ENCODE assay signal across 10 mouse cellular contexts in genomic region chr15:100421059-100421757, GRCm38 (mm10). TPM values are rescaled to one million over a fixed set of nuclear protein-coding genes. Genes with fewer than 3 reads are reported as not detected.
DNase-seq lines count a peak whose midpoint lies in the region; ATAC-seq and TF ChIP-seq lines count a peak whose summit lies in the region.
"Had no signal": no experiment of that assay in that cellular context is flagged by ENCODE, and none has a peak within 500 bp of the region (broad histone marks: within the 10 kb centered on the region; RNA-seq: fewer than 3 reads in every experiment).

No protein-coding gene starts in this region.

- no peak for TF ChIP-seq EP300 in heart, adult 2 months (IDR thresholded peaks at IDR 0.05; ENCODE audit: insufficient read depth, low read depth, low read length)
- no peak for TF ChIP-seq EP300 in liver, embryonic 14.5 days (IDR thresholded peaks at IDR 0.05; ENCODE audit: low read depth)

- H3K4me3 ChIP-seq in heart, adult 2 months: no peak overlapping the region; the same call in 1 of the 2 replicates
- no peak overlapping the region for H3K4me3 ChIP-seq in heart, embryonic 14.5 days (ENCODE audit: control insufficient read depth in 1 of 2, insufficient read depth in 1 of 2, low read depth in 1 of 2, low read length in 2 of 2)
- H3K4me3 ChIP-seq in liver, embryonic 14.5 days (ENCODE audit: insufficient read depth in 1 of 2, low read depth in 2 of 2, low read length in 2 of 2): peak overlapping the region; percentile 72 to 100

- peaks cover 6% of the 10 kb centered on the region for H3K79me2 ChIP-seq in heart, adult 2 months (replicated peaks; ENCODE audit: control insufficient read depth, insufficient read depth, low read length)

- no peak for TF ChIP-seq CTCF in heart, adult 2 months (IDR thresholded peaks at IDR 0.05)
- TF ChIP-seq CTCF in liver, embryonic 14.5 days (IDR thresholded peaks at IDR 0.05; ENCODE audit: low read depth): no peak

- DNase-seq in heart, adult 2 months: peak in 1 of 2 experiments; percentile 27
- no peak for DNase-seq in heart, postnatal 4 days
- DNase-seq in brain, adult 2 months (ENCODE audit: low read depth, low spot score): peak; percentile 54
- DNase-seq in liver, embryonic 14.5 days (ENCODE audit: low read depth in 3 of 3, low spot score in 3 of 3): no peak
- DNase-seq in ovary, postnatal 14 days (ENCODE audit: low spot score): no peak
- no peak for DNase-seq in embryo, embryonic 11 days
- DNase-seq in adrenal gland, adult 18-20 months (ENCODE audit: low spot score in 2 of 2): no peak

- ATAC-seq in heart, embryonic 14.5 days (ENCODE audit: insufficient number of reproducible peaks, insufficient read depth, low FRiP score, low read depth): no peak
- ATAC-seq in liver, embryonic 14.5 days (ENCODE audit: insufficient read depth): no peak

- peak overlapping the region; percentile 100 for H3K4me2 ChIP-seq in heart, embryonic 14.5 days (ENCODE audit: low read length)
- H3K4me2 ChIP-seq in liver, embryonic 14.5 days (ENCODE audit: low read depth): peak overlapping the region; percentile 100

- no peaks in the 10 kb centered on the region for H3K36me3 ChIP-seq in heart, adult 2 months (ENCODE audit: control insufficient read depth, insufficient read depth, low read length)
- no peaks in the 10 kb centered on the region for H3K36me3 ChIP-seq in heart, embryonic 14.5 days (ENCODE audit: control insufficient read depth, insufficient read depth, low read length)
- H3K36me3 ChIP-seq in liver, embryonic 14.5 days (replicated peaks; ENCODE audit: control insufficient read depth, insufficient read depth, low read depth): peaks cover 12% of the 10 kb centered on the region

- H3K4me1 ChIP-seq in heart, adult 2 months (ENCODE audit: control insufficient read depth, insufficient read depth, low read length): peaks cover 8% of the 10 kb centered on the region
- peaks cover 11 to 47% of the 10 kb centered on the region in 2 experiments for H3K4me1 ChIP-seq in heart, embryonic 14.5 days (ENCODE audit: control insufficient read depth in 2 of 2, insufficient read depth in 2 of 2, low read length in 2 of 2)
- H3K4me1 ChIP-seq in liver, embryonic 14.5 days (replicated peaks; ENCODE audit: control insufficient read depth in 2 of 2, insufficient read depth in 2 of 2, low read length in 1 of 2): peaks cover 45 to 52% of the 10 kb centered on the region in 2 experiments

- H3K9me3 ChIP-seq in heart, embryonic 14.5 days (ENCODE audit: control insufficient read depth, low read length): no peaks in the 10 kb centered on the region
- no peaks in the 10 kb centered on the region for H3K9me3 ChIP-seq in liver, embryonic 14.5 days (ENCODE audit: control insufficient read depth, low read length)

- peak overlapping the region; percentile 21; the same call in 1 of the 2 replicates for H3K27ac ChIP-seq in heart, adult 2 months
- H3K27ac ChIP-seq in heart, embryonic 14.5 days (replicated peaks in 1 of 2; ENCODE audit: control insufficient read depth in 1 of 2, insufficient read depth in 1 of 2, low read depth in 2 of 2, low read length in 2 of 2): no peak overlapping the region
- H3K27ac ChIP-seq in liver, embryonic 14.5 days: peak overlapping the region; percentile 97

- intact Hi-C loops in heart, adult 2 months (cut with DNase I): loop anchor here (5.0 kb wide), 1 partner anchor 36 kb away; no protein-coding TSS in a partner anchor

- 22% methylated on average over 8 of the region's 8 CpGs for WGBS in heart, adult 2 months
- 39% methylated on average over 8 of the region's 8 CpGs for WGBS in heart, embryonic 14.5 days
- 10% methylated on average over 8 of the region's 8 CpGs for WGBS in liver, embryonic 14.5 days (ENCODE audit: insufficient replicate concordance)

- H3K27me3 ChIP-seq in heart, adult 2 months (ENCODE audit: control insufficient read depth, insufficient read depth, low read length): no peaks in the 10 kb centered on the region; the same call in 1 of the 2 replicates
- H3K27me3 ChIP-seq in heart, embryonic 14.5 days (ENCODE audit: control insufficient read depth, insufficient read depth, low read length): peaks cover 19% of the 10 kb centered on the region; the same call in 1 of the 2 replicates
- peaks cover 12% of the 10 kb centered on the region for H3K27me3 ChIP-seq in liver, embryonic 14.5 days (ENCODE audit: control insufficient read depth, insufficient read depth, low read length)

- H3K9ac ChIP-seq in heart, adult 2 months (ENCODE audit: low read depth, low read length): peak overlapping the region; percentile 27; the same call in 1 of the 2 replicates
- H3K9ac ChIP-seq in heart, embryonic 14.5 days (ENCODE audit: low read length): peak overlapping the region; percentile 32; the same call in 1 of the 2 replicates
- peak overlapping the region; percentile 99 for H3K9ac ChIP-seq in liver, embryonic 14.5 days (replicated peaks)

- no peak for TF ChIP-seq POLR2A in heart, adult 2 months (IDR thresholded peaks at IDR 0.05; ENCODE audit: insufficient read depth, low read depth, low read length)

RNA-seq across cellular contexts. Expression of gene Gm5475, which starts 0.7 kb away (rescaled TPM):
- not detected for total RNA-seq in heart, adult 2 months (2021)
- polyA plus RNA-seq in heart, adult 2 months (2012; rRNA removed): not detected in 2 replicates
- not detected for total RNA-seq in heart, postnatal 4 days (2021)
- not detected in 2 replicates for polyA plus RNA-seq in heart, embryonic 14.5 days (2014; fragmentation: Nextera tagmentation; extraction: Ambion mirVana)
- polyA plus RNA-seq in liver, embryonic 14.5 days (2012; rRNA removed): 0.01 TPM in 1 of 2 replicates, not detected in the other
- 0.05 TPM in 1 of 2 replicates, not detected in the other for polyA plus RNA-seq in liver, embryonic 14.5 days (2014; fragmentation: Nextera tagmentation; extraction: Ambion mirVana)
- not detected for total RNA-seq in adrenal gland, adult 18-20 months (2021)
- total RNA-seq: ES-E14; layer of hippocampus, adult 18-20 months had no signal

RNA-seq across cellular contexts. Expression of gene Slc11a2, which starts 3.7 kb away (rescaled TPM):
- 10 to 100 TPM; 38.9 to 43.7 TPM for total RNA-seq in heart, adult 2 months (2021)
- polyA plus RNA-seq in heart, adult 2 months (2012; rRNA removed): 24.4 and 45.6 TPM in 2 replicates
- total RNA-seq in heart, postnatal 4 days (2021): 10 to 100 TPM; 40.4 to 43.9 TPM
- polyA plus RNA-seq in heart, embryonic 14.5 days (2014; fragmentation: Nextera tagmentation; extraction: Ambion mirVana): 12.7 and 14.1 TPM in 2 replicates
- 38.4 and 40.8 TPM in 2 replicates for polyA plus RNA-seq in liver, embryonic 14.5 days (2012; rRNA removed)
- 37.7 and 38.4 TPM in 2 replicates for polyA plus RNA-seq in liver, embryonic 14.5 days (2014; fragmentation: Nextera tagmentation; extraction: Ambion mirVana)
- 100 to 1,000 TPM; 110 to 132 TPM for total RNA-seq in adrenal gland, adult 18-20 months (2021)

RNA-seq across cellular contexts. Expression of gene Letmd1, which starts 47.6 kb away (rescaled TPM):
- total RNA-seq in heart, adult 2 months (2021): 10 to 100 TPM; 13.0 to 13.1 TPM
- polyA plus RNA-seq in heart, adult 2 months (2012; rRNA removed): 31.2 and 32.3 TPM in 2 replicates
- total RNA-seq in heart, postnatal 4 days (2021): 10 to 100 TPM; 15.3 to 15.8 TPM
- 12.8 and 13.6 TPM in 2 replicates for polyA plus RNA-seq in heart, embryonic 14.5 days (2014; fragmentation: Nextera tagmentation; extraction: Ambion mirVana)
- polyA plus RNA-seq in liver, embryonic 14.5 days (2012; rRNA removed): 15.2 and 18.1 TPM in 2 replicates
- polyA plus RNA-seq in liver, embryonic 14.5 days (2014; fragmentation: Nextera tagmentation; extraction: Ambion mirVana): 9.5 and 10.6 TPM in 2 replicates
- total RNA-seq in adrenal gland, adult 18-20 months (2021): 100 to 1,000 TPM; 147 to 279 TPM

RNA-seq across cellular contexts. Expression of gene Higd1c, which starts 56.9 kb away (rescaled TPM):
- total RNA-seq in heart, adult 2 months (2021): not detected
- not detected in 2 replicates for polyA plus RNA-seq in heart, adult 2 months (2012; rRNA removed)
- not detected for total RNA-seq in heart, postnatal 4 days (2021)
- not detected in 2 replicates for polyA plus RNA-seq in heart, embryonic 14.5 days (2014; fragmentation: Nextera tagmentation; extraction: Ambion mirVana)
- polyA plus RNA-seq in liver, embryonic 14.5 days (2012; rRNA removed): not detected in 2 replicates
- not detected in 2 replicates for polyA plus RNA-seq in liver, embryonic 14.5 days (2014; fragmentation: Nextera tagmentation; extraction: Ambion mirVana)
- not detected for total RNA-seq in adrenal gland, adult 18-20 months (2021)
- total RNA-seq: ES-E14; layer of hippocampus, adult 18-20 months had no signal

Comparison
In these comparisons a context has a peak if more than half of its experiments do, and no peak if none do; other contexts are left out.
1. H3K27ac ChIP-seq: peak in heart, adult 2 months (single experiment) and liver, embryonic 14.5 days (single experiment); none in heart, embryonic 14.5 days (0 of 2).
2. H3K4me3 ChIP-seq: peak in liver, embryonic 14.5 days (2 of 2); none in heart, adult 2 months (single experiment) and heart, embryonic 14.5 days (0 of 2).
3. H3K9ac ChIP-seq: peak in every context shown above with its lines; median percentile 99 in liver, embryonic 14.5 days; 32 in heart, embryonic 14.5 days; 27 in heart, adult 2 months.
4. RNA of gene Letmd1, which starts 47.6 kb away (total RNA-seq): 147 to 279 TPM in adrenal gland, adult 18-20 months; 15.3 to 15.8 TPM in heart, postnatal 4 days and 13.0 to 13.1 TPM in heart, adult 2 months; every median in the first group is over 4 times any median in the second.